Mouse (Mus musculus) layer of hippocampus, adult 9-10 months (tissue): ENCODE measurements around the gene Sh3bgrl2.
"Not testable (repeated sequence)": the region's sequence is repeated elsewhere in the genome, so short reads cannot be mapped to it uniquely, and the experiment has no call there.

Experiments
- DNase-seq: peaks from one replicate; pipeline ENCODE4 v3.0.0; 2022; ENCODE audit warnings: low spot score

Sh3bgrl2 gene

DNA sequence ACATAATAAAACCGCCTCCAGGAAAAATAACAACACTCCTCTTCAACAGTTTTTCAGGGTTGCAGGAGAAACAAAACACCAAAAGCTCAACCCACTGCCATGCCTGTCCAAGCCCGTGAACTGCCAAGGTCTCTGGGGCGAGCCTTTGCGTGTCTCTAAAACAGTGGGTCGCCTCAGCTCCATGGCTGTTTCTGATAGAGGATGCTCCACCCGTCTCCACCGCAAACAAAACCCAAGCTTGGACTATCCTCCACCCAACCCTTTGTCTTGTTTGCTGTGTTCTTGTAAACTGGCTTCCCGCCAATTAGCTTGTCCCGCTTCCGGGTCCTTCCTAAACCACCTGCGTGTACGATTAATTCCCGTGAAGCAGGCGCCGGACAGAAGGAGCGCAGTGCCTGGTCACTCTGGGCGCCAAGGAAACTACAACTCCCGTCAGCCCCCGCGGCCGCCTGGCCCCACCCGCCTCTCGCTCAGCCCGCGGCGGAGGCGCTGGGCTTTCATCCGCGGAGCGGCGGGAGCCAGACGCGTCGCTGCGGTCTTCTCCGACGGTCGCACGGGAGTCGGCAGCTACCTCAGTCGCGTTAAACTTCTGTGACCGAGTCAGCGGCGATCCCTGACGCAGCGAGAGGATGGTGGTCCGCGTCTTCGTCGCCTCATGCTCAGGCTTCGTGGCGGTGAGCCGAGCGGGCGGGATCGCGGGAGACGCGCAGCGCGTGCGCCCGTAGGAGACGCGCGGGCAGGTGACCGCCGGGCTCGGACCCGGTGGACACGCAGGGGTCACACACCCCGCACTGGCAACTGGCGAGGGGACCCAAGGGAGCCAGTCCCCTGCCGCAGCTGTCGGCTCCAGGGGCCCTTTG, at the start of gene Sh3bgrl2:
TSS of gene Sh3bgrl2 (plus strand) at position 498 of the 860 bp plus-strand sequence.
- peak; percentile 54 for DNase-seq

DNA sequence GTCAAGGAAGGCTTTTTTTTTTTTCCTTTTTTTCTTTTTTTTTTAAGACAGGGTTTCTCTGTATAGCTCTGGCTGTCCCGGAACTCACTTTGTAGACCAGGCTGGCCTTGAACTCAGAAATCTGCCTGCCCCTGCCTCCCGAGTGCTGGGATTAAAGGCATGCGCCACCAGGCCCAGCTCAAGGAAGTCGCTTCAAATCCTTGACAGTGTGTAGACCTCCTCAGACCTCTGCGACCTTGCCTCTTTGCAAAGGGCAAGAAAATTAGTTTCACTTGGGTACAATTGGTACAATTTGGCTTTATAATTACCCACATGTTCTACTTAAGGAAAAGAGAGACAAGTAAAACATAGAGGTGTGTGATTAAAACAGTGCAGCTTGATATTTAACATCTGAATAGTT, 29.0 kb upstream of the Sh3bgrl2 start:
- DNase-seq: not testable (repeated sequence)

DNA sequence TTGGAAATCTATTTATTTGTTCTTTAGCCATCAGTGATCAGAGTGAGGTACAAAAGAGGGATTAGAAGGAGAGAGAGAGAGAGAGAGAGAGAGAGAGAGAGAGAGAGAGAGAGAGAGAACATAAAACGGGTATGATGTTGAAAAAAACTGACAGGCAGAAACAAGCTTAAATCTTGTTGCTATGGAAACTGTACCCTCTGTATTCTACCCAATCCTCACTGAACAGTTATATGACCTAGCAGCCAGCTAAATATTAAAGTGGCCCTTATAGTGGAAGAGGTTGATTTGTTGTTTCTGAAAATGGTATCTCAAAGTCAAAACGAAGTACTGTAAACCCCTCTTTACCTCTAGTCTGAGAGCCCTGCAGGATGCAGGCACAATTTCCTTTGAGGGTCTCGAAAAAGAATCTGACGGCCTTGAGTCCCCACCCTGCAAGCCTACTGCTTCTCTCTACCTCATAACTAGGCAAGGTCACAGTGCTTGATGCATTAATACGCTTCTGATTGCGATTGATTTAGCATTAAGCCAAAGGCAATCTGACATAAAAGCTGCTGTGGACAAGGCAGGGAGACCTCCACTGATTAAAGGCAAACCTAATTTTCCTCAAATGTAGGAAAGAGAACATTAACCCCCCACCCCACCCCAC, 28.5 kb upstream of the Sh3bgrl2 start:
- DNase-seq: no peak

- DNase-seq: no peak
These were observed 20.6 kb upstream of the Sh3bgrl2 start for GRCm38 (mm10) chr9:83527341-83528060.

- no peak for DNase-seq
These were observed 14.9 kb upstream of the Sh3bgrl2 start for GRCm38 (mm10) chr9:83533044-83533769.

- DNase-seq: no peak
These were observed 11.2 kb upstream of the Sh3bgrl2 start for GRCm38 (mm10) chr9:83536959-83537358.

- DNase-seq: no peak
These were observed 10.6 kb upstream of the Sh3bgrl2 start for GRCm38 (mm10) chr9:83537510-83537909.

DNA sequence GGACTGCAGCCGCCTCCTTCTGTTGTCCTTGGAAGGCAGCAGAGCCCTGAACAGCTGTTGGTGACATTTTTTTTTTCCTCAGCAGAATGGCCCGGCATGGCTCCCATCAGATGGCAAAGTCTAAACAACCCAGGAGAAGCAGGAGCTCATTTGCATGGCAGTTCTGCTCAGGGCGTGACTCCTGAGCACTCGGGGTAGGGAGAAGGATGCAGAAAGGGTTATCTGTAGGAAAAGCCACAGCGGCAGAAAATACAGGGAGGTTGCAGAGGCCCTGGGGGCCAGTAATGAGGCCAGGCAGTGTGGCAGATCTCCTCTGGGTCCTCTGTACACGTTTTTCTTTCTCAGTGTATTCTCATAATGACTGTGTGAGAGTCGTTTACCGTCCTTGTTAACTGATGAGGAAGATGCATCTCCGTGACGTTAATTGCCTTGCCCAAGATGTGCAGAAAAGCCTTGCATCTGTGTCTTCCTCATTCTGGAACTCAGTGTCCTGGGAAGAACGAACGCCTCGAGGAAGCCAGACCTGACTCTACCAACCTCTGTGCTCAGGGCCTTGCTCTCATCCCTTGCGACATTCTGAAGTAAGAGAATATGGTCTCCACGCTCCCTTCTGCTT, 10.1 kb upstream of the Sh3bgrl2 start:
- DNase-seq: no peak

DNA sequence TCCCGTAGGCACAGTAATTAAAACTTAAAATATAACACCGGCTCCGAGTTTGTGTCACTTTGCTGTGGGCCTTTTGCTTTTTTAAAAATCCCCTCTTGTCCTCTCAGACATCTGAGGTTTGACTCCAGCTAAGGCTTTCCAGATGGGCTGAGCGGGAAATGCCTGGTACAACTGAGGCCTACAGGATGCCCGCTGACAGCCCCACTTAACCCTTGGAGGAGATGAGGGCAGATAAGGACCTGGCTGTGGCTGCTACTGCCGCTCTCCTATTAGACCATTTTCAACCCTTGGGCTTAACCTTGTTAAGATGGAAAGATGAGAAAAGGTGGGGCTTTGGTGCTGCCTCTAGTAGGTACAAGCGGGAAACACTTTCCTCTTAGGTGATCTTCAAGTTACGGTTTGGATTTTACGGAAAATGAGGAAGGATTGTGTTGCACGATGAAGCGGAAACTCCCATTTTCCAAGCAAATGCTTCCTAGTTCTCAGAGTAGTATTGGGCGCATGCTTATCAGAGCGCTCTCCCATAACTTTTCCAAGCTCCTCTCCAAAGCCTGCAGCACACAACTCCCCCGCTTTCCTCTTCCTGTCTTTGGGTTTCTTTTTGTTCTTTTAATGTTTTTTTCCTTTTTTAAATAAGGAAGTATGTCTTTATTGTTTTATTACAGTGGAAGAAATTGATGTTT, 8.2 kb upstream of the Sh3bgrl2 start:
- DNase-seq: no peak

DNA sequence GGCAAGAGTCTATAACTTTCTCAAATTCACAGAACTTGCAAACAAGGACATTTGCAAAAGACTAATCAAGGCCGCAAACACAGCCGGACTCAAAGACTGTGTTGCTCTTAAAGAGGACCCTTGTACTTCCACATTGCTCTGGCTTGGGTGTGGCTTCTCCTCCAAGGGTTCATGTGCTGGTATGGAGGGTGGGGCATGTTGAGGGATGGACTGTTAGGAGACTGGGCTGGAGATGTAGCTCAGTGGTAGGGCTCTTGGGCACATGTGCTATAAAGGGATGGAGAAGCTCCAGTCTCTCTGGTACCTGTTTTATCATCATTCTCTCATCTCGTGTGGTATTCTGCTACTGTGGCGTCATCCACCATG, 7.7 kb upstream of the Sh3bgrl2 start:
- DNase-seq: no peak

DNA sequence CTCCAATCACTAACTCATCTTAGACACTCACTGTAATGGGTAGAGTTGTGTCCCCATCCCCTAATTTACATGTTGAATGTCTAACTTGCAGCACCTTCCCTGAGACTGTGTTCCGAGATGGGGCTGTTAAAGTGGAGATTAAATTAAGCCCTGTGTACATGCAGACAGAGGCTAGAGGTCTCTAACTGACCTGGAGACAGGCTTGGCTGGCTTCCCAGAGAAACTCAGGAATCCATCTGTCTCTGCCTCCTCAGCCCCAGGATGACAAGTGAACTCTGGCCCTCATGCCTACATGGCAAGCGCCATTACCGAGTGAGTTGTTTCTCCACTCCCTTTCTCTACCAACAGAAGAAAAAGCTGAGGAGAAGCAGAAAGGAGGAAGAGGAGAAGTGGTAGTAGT, 7.2 kb upstream of the Sh3bgrl2 start:
- DNase-seq: no peak

DNA sequence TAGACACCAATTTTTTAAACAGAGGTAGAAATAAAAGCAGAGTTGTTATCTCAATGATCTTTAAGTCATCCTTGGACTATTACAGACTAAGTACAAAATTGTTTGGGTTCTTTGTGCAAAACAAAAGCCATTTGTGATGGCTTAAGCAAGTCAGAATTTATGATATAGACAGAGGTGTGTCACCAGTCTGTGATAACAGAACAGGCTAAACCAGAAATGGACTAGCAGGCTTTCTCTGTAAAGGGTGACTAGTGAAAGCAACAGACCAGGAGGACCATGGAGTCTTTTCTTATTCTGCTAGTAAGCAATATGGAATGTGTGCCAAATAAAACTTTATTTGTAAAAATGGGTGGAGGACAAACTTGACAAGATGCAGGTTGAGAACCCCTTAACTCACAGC, 2.9 kb upstream of the Sh3bgrl2 start:
- DNase-seq: no peak

GRCm38 (mm10) chr9:83546316-83546715, 1.8 kb upstream of the Sh3bgrl2 start:
- DNase-seq: no peak

- DNase-seq: no peak
These were observed 898 bp upstream of the Sh3bgrl2 start for GRCm38 (mm10) chr9:83547229-83547628.

GRCm38 (mm10) chr9:83549866-83550265, 1.7 kb downstream of the Sh3bgrl2 start:
- DNase-seq: no peak

DNA sequence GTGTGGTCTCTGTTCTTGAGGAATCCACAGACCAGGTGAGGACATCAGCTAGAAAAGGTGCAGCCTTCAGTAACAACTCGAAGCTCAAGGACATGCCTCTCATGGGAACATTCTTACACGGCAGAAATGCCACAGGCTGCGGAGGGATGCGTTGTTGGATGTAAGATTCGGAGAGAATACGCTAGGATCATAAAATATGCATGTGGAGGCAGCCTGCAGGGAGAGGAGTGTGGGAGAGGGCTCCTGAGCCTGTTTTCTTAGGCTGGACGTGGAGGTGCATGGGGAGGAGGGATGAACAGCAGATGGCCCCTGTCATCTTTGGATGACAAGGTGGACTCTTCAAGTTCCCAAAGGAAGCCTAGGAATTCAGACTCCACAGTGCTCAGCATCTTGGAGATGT, 3.0 kb downstream of the Sh3bgrl2 start:
- no peak for DNase-seq

DNA sequence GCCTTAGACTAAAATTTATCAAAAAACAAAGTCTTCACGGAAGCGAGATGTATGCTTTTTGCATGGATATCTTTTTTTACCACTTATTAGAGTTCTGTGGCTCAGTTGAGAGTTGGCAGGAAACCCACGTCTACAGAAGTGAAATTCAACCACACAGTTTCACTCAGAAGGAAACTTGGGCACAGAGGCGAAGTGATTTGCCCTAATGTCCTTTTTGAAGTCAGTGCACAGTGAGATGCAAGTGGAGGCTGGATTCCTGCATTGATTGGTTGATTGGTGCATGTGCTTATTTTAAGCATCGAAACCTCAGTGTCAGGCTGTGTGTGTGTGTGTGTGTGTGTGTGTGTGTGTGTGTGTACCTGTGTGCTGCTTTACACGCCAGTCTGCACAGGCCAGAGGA, 3.5 kb downstream of the Sh3bgrl2 start:
- no peak for DNase-seq

GRCm38 (mm10) chr9:83555580-83555979, 7.5 kb downstream of the Sh3bgrl2 start:
- no peak for DNase-seq

DNA sequence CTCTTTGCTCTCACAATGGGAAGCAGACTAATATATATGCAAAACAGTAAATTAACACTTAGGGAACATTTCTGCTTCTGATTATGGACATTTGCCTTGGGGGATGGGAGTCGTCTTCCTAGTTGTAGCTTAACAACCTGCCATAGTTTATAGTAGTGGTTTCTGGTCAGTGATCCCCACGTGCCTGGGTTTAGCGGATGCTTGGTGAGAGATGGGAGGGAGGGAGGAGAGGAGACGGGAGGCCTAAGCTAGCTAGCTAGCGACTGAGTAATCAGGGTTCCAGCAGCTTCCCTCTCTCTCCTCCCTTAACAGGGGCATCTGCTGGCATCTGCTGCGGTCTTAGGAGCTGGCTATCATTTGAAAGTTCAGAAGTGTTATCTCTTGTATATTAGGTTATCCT, 8.1 kb downstream of the Sh3bgrl2 start:
- no peak for DNase-seq

DNA sequence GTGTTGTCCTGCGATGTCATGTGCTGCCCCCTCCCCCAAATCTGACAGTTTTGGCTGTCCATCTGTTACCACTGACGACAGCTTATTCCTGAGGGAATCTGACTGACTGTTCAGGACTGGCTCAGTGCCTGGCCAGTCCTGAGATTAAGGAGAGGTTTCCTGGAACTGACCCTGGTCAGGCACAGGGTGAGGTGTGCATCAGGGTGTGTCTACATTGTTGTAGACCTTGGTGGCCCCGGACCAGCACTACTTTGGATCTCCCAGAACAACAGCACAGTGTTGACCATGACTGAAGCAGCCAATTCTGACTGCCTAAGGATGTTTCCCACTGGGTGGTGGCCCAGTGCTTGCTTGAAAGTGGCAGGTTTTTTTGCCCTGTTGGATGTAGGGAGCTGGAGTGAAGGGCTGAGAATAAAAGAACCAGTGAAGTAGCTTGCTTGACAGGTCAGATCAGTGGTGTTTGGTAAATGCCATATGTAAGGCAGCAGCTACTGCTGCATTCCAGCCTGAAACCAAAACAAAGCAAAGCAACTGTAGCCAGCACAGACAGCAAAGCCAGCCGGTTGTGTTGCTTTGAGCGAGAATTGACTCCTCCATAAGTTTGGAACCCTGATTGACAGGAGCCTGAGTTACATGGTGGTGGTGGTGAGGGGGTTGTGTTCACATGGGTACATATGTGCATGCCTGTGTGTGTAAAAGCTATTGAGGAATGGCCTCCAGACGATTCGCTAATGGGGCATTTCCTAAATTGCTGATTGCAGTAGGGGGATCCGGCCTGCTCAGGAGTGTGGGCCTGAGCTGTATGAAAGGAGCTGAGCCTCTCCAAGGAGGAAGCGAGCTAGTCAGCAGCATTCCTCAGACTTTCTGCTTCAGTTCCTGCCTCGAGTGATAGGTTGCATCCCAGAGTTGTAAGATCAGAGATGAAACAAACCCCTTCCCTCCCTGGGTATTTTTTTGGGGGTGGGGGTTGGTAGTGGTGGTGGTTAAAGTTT, 8.9 kb downstream of the Sh3bgrl2 start:
- DNase-seq: no peak
